Mouse (Mus musculus) embryonic fibroblast, embryonic 13.5 days (primary cell): ENCODE measurements around the gene Fam118a. TPM values are rescaled to one million over a fixed set of nuclear protein-coding genes. Genes with fewer than 3 reads are reported as not detected.
A peak's percentile ranks its signal among the peaks of the same experiment; 100 is the strongest.
"Not testable (repeated sequence)": the region's sequence is repeated elsewhere in the genome, so short reads cannot be mapped to it uniquely, and the experiment has no call there.

ENCODE experiments used
- H3K27ac ChIP-seq: 2 replicates; pipeline ENCODE4 v1.5.1; 2012; ENCODE audit warnings: low read length, control low read depth, inconsistent platforms; ENCODE audit not compliant: insufficient read depth
- H3K4me1 ChIP-seq: 2 replicates; pipeline ENCODE4 v1.6.1; 2011; ENCODE audit warnings: low read length; ENCODE audit not compliant: control insufficient read depth, insufficient read depth
- H3K4me3 ChIP-seq: 2 replicates; pipeline ENCODE4 v1.5.1; 2011; ENCODE audit warnings: mild to moderate bottlenecking, control low read depth, low read length; ENCODE audit not compliant: insufficient read depth
- CTCF ChIP-seq: IDR thresholded peaks from 2 replicates; pipeline ENCODE4 v1.5.1; 2011; ENCODE audit warnings: mild to moderate bottlenecking, control low read depth, low read length, moderate library complexity, borderline replicate concordance; ENCODE audit not compliant: insufficient read depth
- POLR2A ChIP-seq: IDR thresholded peaks from 2 replicates; pipeline ENCODE4 v1.6.1; 2011; ENCODE audit warnings: low read depth, mild to moderate bottlenecking, control low read depth, low read length, moderate library complexity
- polyA plus RNA-seq: library from polyadenylated mRNA; stranded (reverse); fragments of >200 nt; gene quantifications from 2 replicates; pipeline ENCODE4 v1.2.4, GENCODE M21; 2011; ENCODE audit warnings: low read depth; ENCODE audit not compliant: missing spikeins, insufficient read length

Gene Fam118a
- polyA plus RNA-seq, 1 experiment: 21.1 TPM

DNA sequence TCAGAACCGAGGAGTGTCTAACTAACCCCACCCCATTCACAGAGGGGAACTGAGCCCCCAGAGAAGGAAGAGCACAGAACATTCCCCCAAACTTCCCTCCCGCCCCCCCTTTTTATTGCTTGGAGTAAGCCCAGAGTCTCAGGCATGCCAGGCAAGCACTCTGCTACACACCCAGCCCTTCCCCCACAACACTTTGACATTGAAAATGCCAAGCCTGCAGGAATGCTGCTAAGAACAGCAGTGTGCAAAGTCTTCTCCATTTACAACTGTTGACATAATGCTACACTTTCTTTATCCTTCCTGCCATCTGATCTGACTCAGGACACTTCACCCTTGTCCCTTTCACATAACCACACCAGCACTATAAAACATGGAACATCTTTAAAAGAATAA, 16.1 kb upstream of the Fam118a start:
- no peak overlapping the region for H3K27ac ChIP-seq
- no peak overlapping the region for H3K4me3 ChIP-seq
- TF ChIP-seq POLR2A: no peak
- TF ChIP-seq CTCF: no peak
- H3K4me1 ChIP-seq: peaks cover 4% of the 10 kb centered on the region

- TF ChIP-seq POLR2A (no peak), CTCF (no peak)
- Histone ChIP-seq H3K27ac (no peak overlapping the region), H3K4me3 (no peak overlapping the region), H3K4me1 (peaks cover 4% of the 10 kb centered on the region)
Observed at GRCm38 (mm10) chr15:85015771-85016170, 13.0 kb upstream of the Fam118a start.

DNA sequence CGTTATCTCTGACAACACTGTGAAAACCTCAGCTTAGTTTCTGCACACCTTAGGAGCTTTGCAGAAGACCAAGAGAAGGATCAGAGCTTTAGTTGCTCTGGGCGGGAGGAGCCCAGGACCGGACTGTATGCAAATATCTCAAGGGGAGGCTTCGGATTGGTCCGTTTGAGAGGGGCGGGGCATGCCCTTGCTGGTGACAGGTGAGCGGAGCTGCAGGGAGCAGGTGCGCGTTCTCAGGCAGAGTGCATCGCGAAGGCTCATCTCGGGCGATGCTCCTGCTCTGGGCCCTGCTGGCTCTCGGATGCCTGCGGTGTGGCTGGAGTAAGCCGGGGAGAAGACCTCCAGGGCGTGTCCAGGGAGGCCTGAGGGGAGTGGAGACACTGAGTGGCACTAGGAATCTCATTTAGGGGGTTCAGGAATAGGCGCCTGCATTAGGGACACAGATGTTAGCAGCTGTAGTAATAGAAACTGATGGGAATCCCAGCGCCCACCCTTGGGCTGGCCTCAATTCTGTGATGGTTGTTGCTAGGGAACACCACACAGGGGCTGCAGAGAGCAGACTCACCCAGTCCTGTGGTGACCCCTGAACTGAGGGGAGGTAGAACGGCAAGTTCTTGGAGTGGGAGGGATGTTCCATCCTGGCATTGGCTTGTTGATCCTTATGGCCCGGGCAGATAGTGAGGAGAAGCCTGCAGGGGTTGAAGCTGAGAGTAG, 11.6 kb upstream of the Fam118a start, which contains the start of gene Upk3a:
Gene Upk3a, plus strand, starts transcription at position 191 of the 714 bp plus-strand sequence.
- TF ChIP-seq POLR2A (no peak), CTCF (no peak)
- H3K4me1 ChIP-seq: peaks cover 4% of the 10 kb centered on the region
- no peak within 1 kb of the TSS for H3K27ac ChIP-seq
- H3K4me3 ChIP-seq: no peak within 1 kb of the TSS

DNA sequence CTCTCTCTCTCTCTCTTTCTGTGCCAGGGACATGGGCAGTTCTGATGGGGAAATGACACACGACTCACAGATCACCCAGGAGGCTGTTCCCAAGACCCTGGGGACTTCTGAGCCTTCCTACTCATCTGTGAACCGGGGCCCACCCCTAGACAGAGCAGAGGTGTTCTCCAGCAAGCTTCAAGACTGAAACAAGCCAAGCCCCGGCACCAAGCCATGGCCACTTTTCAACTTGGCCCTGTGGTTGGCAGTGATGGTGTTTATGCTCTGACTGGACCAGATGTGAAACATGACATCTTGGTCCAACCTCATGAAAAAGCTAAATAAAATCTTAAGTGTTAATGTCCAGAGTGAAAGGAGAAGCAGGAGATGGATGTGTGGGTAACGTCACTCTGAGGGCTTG, 6.5 kb upstream of the Fam118a start:
- H3K4me3 ChIP-seq: no peak overlapping the region
- H3K4me1 ChIP-seq: no peaks in the 10 kb centered on the region
- TF ChIP-seq POLR2A (no peak), CTCF (no peak)
- H3K27ac ChIP-seq: no peak overlapping the region

DNA sequence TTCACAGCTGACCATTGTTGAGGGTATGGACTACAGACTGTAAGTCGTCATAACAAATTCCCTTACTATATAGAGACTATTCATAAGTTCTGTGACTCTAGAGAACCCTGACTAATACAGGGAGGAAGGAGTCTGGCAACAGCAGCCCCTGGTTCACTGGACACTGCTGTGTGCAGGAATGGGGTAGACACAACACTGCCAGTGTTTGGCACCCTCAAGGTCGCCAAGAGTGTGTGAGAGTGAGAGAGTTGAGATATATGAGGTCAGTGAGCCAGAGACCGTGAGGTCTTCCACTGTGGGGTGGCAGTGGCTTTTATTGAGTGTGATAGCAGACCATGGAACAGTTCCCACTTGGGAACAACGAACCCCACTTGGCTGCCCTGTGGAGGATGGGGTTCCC, 2.6 kb upstream of the Fam118a start:
- Histone ChIP-seq H3K4me3 (no peak overlapping the region), H3K27ac (no peak overlapping the region), H3K4me1 (no peaks in the 10 kb centered on the region)
- no peak for TF ChIP-seq POLR2A
- TF ChIP-seq CTCF: no peak

DNA sequence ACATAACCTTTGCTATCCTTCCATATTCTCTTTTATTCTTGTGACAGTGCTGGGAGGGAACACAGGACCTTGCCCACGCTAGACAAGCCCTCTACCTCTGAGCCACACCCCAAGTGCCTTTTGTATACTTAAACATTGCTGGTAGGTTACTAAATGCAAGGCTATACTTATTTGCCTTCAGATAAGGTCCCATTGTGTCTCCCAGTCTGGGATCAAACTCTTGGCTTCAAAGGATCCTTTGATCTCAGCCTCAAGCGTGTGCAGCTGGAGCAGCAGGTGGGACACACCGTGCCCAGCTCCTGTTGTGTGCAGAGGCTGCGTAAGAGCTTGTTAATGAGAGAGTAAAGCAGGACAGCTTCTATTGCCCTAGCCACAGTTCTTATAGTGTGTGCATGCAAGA, 1.0 kb upstream of the Fam118a start:
- TF ChIP-seq CTCF (no peak), POLR2A (no peak)
- Histone ChIP-seq H3K4me1 (no peaks in the 10 kb centered on the region), H3K27ac (no peak overlapping the region), H3K4me3 (no peak overlapping the region)

DNA sequence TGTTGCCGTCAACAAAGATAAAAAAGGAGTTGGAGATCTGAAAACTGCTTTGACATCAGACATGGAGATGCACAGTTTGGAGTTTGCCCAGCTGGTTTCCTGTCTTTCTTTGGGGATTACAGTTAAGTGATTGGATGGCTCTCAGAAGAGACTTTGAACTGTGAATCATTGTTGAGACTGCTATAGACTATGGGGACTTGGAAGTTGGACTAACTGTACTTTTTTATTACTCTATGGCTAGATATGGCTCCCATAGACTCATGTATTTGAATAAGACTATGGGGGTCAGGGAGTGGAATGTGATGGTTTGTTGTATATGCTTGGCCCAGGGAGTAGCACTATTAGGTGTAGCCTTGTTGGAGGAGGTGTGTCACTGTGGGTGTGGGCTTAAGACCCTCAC, 1.9 kb downstream of the Fam118a start:
- H3K27ac ChIP-seq, H3K4me1 ChIP-seq, H3K4me3 ChIP-seq: not testable (repeated sequence)

- Histone ChIP-seq H3K4me3 (no peak overlapping the region), H3K27ac (no peak overlapping the region), H3K4me1 (no peaks in the 10 kb centered on the region)
- TF ChIP-seq CTCF (no peak), POLR2A (no peak)
Observed at GRCm38 (mm10) chr15:85031866-85032265, 3.1 kb downstream of the Fam118a start.

GRCm38 (mm10) chr15:85033916-85034315, 5.2 kb downstream of the Fam118a start:
- H3K27ac ChIP-seq, H3K4me3 ChIP-seq: not testable (repeated sequence)

GRCm38 (mm10) chr15:85036566-85037342, 8.0 kb downstream of the Fam118a start:
- TF ChIP-seq CTCF: no peak
- peak; percentile 88 for TF ChIP-seq POLR2A
- H3K4me3 ChIP-seq: peak overlapping the region; percentile 69
- H3K4me1 ChIP-seq: peaks cover 10% of the 10 kb centered on the region
- peak overlapping the region; percentile 34; the same call in 1 of the 2 replicates for H3K27ac ChIP-seq

More at GRCm38 (mm10) chr15:85033916-85034315, 5.2 kb downstream of the Fam118a start:
- not testable (repeated sequence) for H3K4me1 ChIP-seq

- Histone ChIP-seq H3K4me1 (peaks cover 12% of the 10 kb centered on the region), H3K4me3 (peak overlapping the region; percentile 69), H3K27ac (no peak overlapping the region)
- TF ChIP-seq CTCF: no peak
- no peak for TF ChIP-seq POLR2A
Observed at GRCm38 (mm10) chr15:85037343-85037690, 8.6 kb downstream of the Fam118a start.
